Mouse (Mus musculus): ENCODE results near the gene Ceacam2.
"Not testable (repeated sequence)": the region's sequence is repeated elsewhere in the genome, so short reads cannot be mapped to it uniquely, and the experiment has no call there.

Gene Ceacam2

GRCm38 (mm10) chr7:25539376-25539907 is at the start of gene Ceacam2:
Ceacam2 (minus strand) TSS chr7:25539857.
- DNase-seq (ENCODE audit: low spot score): not testable (repeated sequence)

- DNase-seq (ENCODE audit: low spot score): no peak
Observed at GRCm38 (mm10) chr7:25585351-25586204, 45.9 kb upstream of the Ceacam2 start.

- no peak for DNase-seq (ENCODE audit: low spot score)
Observed at GRCm38 (mm10) chr7:25584651-25585050, 45.0 kb upstream of the Ceacam2 start.

DNA sequence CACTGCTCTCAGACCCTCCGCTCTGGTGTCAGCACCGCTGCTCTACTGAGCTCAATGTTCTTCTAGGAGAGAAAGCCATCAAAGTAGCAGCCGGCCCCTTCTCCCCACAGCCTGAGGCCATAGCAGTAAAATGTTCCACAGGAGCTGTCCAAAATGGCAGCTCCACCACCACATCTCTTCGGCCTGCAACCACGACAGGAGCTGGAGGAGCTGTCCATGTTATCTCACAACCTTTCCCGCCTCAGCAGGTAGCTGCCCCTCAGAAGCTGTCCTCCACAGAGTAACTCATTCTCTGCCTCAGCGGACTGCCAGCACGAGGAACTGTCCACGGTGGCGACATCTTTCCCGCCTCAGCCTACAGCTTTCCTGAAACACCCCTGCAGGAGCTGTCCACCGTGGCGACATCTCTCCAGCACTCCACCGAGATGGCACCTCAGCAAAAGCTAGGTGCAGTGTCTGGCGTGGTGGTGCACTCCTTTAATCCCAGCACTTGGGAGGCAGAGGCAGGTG is 42.7 kb upstream of the Ceacam2 start:
- no peak for DNase-seq (ENCODE audit: low spot score)

GRCm38 (mm10) chr7:25579441-25579840 is 39.8 kb upstream of the Ceacam2 start:
- no peak for DNase-seq (ENCODE audit: low spot score)

DNA sequence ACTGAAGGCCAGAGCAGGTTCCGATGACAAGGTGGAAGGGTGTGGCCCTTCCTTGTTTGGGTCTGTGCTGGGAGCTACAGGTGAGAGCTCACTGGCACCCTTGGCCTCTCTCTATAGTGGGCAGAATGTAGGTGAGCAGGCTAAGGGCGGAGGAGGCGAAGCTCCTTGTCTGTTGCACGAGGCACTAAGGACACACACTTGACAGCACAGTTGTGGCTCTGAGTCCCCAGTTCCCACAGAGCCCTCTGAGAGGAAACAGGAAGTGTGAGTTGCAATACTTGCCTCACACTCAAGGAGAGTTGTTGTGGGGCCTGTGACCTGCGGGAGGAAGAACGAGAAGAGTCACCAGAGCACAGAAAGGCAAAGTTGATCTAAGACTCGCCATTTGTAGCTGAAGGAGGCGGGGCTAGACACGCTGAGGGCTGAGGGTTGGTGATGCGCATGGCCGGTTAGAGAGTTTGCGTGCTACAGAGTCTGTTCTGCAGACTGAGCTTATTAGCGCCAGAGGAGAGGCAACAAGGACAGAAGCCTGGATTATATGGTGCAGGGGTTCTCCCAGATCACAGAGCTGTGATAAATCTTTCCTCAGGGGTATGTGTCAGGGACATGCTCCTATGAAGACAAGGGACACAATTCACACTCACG is 37.3 kb upstream of the Ceacam2 start:
- not testable (repeated sequence) for DNase-seq (ENCODE audit: low spot score)

DNA sequence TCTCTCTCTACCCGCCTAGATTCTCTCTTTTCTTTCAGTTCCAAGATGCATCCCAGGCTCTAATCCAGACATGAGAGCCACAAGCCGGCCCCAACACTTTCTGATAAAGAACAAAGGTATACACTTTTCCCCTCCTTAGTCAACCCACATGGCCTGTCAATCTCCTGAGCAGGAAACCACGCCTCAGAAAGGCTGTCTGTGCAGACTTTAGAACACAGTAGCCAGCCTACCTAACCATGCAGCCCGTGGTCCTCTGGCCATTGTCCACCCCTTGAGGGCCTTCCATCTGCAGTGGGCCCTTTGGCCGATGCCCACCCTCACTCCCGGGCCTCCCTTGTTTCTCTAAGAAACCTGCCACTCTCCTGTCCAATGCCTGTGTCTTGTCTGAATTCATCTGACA is 36.7 kb upstream of the Ceacam2 start:
- not testable (repeated sequence) for DNase-seq (ENCODE audit: low spot score)

DNA sequence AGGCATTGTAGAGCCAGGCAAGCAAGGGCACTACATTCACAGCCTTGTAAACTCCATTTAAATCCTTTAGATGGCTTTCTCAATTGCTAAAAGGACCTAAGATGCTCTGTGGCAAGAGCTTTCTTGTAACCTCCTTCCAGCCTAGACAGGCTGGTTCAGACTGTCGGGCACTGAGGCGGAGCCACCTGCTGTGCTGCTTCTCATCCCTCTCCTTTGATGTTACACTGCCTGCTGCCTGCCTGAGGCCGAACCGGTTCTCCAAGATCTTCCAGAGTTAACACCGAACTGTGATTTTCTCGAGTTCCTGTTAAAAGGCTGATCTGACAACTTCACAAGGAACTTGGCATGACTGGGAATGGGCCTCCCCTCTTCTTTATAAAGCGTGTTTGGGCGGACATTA is 36.2 kb upstream of the Ceacam2 start:
- DNase-seq (ENCODE audit: low spot score): no peak

- DNase-seq (ENCODE audit: low spot score): no peak
Observed at GRCm38 (mm10) chr7:25575105-25575504, 35.4 kb upstream of the Ceacam2 start.

DNA sequence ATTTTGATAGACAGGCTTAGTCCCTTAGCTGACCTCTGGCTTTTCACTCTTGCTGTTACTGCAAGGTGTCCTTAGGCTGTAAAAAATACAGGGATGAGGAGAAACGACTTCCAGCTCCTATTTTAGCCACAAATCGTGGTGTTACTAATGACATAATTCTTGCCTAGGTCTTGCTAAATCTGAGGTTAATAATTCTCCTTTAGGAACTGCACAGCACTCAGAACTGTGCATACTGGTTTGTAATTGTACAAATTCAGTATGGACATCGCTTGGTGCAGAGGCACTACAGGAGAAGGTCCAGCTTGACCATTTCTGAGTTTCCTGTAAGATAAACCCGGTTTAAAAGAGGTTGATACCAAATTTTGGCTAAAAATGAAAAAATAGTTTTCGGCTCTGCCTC is 34.1 kb upstream of the Ceacam2 start:
- DNase-seq (ENCODE audit: low spot score): not testable (repeated sequence)

DNA sequence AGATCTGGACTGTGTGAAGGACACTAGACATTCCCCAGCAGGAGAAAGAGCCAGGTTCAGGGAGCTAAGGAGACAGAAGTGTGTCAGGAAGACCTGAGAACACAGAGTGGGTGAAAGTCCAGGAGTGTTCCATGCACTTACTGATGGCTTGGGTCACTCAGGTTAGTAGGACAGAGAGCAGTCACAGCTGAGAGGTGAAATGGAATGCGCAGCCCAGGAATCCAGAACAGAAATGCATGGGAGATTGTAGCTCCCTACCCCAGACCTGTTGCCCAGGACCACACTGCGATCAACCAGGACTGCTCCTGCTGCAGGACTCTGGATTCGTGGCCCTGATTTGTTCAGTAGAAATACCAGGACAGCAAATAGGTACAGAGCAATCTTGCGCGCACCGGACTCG is 29.1 kb upstream of the Ceacam2 start:
- no peak for DNase-seq (ENCODE audit: low spot score)

- DNase-seq (ENCODE audit: low spot score): not testable (repeated sequence)
Observed at GRCm38 (mm10) chr7:25541464-25541863, 1.8 kb upstream of the Ceacam2 start.

GRCm38 (mm10) chr7:25539954-25540353 is 297 bp upstream of the Ceacam2 start:
- not testable (repeated sequence) for DNase-seq (ENCODE audit: low spot score)

GRCm38 (mm10) chr7:25530837-25531236 is 8.8 kb downstream of the Ceacam2 start:
- no peak for DNase-seq (ENCODE audit: low spot score)

GRCm38 (mm10) chr7:25516070-25516777 is 23.4 kb downstream of the Ceacam2 start:
- DNase-seq (ENCODE audit: low spot score): not testable (repeated sequence)

DNA sequence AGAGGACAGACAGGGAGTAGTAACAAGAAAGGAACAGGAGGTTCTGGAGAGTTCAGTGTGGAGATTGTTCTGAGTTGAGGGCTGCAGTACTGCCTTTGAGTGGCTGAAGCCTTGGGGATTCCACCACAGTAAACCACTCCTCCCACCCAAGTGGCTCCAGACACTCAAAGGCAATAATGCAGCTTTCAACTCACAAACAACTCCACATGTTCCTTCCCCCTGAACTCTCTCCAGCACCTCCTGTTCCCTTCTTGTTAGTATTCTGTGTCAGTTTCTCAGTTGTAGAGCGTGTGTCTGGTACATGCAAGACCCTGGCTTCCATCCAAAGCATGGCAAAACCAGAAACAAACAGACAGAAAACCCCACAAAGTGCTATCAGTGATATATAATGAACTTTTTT is 24.0 kb downstream of the Ceacam2 start:
- not testable (repeated sequence) for DNase-seq (ENCODE audit: low spot score)

DNA sequence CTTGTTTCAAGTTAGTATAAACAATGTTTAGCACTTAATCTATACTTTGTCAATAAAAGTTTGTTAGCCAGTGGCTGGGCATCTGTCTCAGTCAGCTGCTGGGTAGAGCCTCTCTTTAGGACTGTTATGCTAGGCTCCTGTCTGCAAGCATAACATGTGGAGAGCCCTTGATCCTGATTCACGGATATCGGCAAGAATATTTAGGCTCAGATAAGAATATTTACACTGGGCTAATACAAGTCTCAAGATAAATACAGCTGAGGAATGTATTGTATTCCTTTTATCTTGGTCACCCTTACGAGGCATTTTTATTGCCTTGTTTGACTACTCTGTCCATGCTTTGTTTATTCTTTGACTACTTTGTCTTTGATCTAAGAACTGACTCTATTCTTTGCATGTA is 29.7 kb downstream of the Ceacam2 start:
- no peak for DNase-seq (ENCODE audit: low spot score)

- no peak for DNase-seq (ENCODE audit: low spot score)
Observed at GRCm38 (mm10) chr7:25494649-25495048, 45.0 kb downstream of the Ceacam2 start.

GRCm38 (mm10) chr7:25490698-25491097 is 49.0 kb downstream of the Ceacam2 start:
- DNase-seq (ENCODE audit: low spot score): not testable (repeated sequence)

- DNase-seq (ENCODE audit: low spot score): not testable (repeated sequence)
Observed at GRCm38 (mm10) chr7:25489382-25489781, 50.3 kb downstream of the Ceacam2 start.

DNA sequence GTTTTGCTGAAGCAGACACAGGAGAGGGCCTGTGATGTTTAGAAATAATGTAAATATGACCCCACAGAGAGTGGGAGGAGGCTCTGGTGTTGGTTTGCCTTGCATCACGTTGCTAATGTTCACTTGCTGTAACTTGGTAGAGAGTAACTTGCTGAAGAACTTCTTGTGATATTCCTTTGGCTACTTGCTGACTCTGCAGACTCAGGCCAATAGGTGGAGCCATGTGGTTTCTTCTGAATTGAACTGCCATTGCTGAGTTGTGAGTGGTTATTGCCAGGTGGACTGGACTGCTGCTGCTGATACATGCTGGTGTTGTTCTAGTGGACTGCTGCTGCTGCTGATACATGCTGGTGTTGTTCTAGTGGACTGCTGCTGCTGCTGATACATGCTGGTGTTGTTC is 53.5 kb downstream of the Ceacam2 start:
- DNase-seq (ENCODE audit: low spot score): no peak

- DNase-seq (ENCODE audit: low spot score): no peak
Observed at GRCm38 (mm10) chr7:25485061-25485460, 54.6 kb downstream of the Ceacam2 start.
